Mouse (Mus musculus) right cerebral cortex, postnatal 10 days (tissue): ENCODE measurements around the gene Sult2b1.

Source experiments
- DNase-seq, 2 experiments: peaks; one replicate each; pipeline ENCODE4 v3.0.0; 2021; ENCODE audit warnings: low spot score in 2 of 2

Sult2b1 gene

DNA sequence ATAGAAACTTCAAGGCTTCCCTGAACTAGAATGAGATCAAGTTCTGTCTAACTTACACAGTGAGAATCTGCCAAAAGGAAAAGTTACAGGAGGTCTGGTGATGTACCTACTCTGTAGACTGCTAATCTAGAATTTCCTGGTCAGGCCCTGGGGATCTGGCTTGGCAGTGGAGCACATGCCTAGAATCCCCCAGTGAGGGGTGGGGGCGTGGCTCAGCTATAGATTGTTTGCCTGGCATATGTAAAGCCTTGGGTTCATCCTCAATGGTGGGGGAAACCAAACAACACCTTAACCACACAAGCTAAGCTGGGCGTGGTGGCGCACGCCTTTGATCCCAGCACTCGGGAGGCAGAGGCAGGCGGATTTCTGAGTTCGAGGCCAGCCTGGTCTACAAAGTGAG lies 86.6 kb downstream of the Sult2b1 start:
- no peak for DNase-seq

DNA sequence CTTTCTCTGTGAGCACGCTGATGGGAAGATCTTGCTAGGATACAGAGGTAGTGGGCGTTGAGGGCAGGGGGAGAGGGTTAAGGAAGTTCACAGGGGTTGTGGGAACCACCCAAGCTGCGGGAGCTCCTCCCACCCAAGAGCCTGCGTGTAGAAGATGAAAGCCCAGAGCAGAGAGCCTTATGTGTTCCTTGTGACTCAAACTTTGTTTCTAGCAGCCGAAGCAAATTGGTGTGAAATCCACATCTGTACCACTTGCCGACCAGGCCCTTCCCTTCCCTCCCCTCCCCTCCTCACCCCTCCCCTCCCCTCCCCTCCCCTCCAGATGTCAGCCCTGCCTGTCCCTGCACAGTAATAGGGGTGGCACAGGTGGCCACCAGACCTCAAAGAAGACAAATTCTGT lies 89.4 kb downstream of the Sult2b1 start:
- DNase-seq: no peak

DNA sequence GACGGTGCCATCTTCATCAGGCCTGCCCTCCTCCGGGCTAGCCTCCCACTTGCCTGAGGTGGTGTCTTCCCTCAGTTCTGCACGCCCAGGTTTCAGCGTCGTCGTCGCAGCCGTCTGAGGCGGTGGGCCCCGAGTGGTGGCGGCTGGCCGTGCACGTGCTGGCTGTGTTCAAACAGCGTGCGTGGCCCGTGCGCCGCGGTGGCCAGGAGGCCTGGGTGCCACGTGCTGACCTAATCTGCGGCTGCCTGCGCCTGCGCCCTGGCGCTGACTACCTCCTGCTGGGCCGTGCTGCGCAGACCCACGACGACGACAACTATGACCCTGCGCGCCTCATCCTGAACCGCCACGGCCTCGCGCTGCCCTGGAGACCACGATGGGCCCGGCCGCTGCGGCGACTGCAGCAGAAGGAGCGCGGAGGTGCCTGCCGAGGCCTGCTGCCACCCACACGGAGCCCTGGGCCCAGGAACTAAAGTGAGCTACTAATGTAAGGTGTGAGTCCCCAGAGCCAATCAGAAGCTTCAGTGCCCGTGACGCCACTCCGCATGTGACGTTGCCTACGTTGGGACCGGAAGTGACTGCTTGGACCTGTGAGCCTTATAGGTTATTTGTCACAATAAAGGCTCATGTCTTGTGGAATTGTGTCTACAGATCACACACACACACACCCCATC lies 90.4 kb downstream of the Sult2b1 start, which contains the start of gene Sec1:
Sec1 (minus strand) TSS at position 482 of the 671 bp plus-strand sequence.
- DNase-seq: no peak

DNA sequence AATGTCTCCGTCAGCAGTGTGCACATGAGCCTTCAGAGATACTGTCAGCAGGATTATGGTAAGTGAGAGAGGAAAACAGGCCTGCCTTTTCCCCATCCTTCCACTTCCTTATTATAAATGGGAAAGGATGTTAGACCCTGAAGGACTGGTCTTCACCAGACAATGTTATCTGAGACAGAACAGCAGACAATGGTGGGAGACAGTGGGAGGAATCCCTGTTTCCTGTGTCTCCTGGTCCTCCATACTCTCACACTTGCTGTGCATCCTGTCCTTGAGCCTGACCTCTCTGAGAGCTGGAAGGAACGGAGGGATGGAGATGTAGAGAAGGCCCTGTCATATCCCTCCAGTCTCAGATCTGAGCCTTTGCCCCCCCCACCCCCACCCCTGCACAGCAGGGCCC lies 92.1 kb downstream of the Sult2b1 start:
- DNase-seq: no peak

DNA sequence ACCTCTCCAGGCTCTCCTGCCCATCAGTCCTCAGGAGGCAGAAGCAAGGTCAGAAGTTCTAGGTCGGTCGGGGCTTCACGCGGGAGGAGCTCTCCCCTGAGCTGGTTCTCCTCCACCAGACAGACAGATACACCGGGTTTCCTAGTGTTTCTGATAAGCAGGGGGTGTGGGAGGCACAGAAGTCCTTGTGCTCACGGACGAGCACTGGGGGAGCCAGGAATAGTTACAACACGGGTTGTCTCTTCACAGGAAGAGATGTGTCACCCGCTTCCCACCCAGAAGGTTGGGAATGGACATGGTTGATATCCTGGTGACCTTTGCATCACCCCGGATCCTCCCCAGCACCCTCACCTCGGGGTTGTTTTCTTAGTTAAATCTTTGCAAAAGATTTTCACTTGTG lies 94.7 kb downstream of the Sult2b1 start:
- no peak for DNase-seq

DNA sequence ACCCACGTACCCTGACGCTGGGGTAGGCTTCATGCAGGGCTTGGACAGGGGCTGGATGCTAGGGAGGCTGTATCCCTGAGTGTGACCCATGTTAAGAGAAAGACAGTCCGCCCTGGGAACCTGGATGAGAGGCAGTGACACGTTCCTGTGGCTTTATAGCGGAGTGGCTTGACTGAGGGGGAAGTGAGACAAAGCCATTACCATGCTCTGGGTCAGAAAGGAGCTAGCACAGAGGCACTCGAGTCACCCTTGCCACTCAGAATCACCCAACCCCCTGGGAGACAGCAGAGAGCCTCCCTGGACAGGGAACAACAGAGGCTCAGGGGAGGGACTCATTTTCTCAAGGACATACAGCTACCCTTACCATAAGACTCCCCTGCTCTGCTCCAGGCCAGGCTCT lies 95.4 kb downstream of the Sult2b1 start:
- DNase-seq: no peak

DNA sequence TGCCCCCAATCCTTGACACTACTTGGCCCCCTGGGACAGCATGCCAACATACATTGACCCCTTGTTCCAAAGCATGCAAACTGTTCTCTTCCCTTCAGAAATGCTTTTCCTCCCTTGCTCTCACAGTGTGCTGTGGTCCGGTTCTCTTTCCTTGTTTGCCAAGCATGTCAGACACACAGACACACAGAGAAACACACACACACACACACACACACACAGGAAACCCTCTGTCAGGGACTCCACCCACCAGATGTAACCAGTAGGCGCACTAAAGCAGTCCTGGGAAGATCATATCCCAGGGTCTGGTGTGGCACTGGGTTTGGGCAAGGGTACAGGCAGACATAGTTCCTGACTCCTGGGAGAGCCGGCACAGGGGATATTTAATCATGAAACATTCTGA lies 97.6 kb downstream of the Sult2b1 start:
- no peak for DNase-seq

DNA sequence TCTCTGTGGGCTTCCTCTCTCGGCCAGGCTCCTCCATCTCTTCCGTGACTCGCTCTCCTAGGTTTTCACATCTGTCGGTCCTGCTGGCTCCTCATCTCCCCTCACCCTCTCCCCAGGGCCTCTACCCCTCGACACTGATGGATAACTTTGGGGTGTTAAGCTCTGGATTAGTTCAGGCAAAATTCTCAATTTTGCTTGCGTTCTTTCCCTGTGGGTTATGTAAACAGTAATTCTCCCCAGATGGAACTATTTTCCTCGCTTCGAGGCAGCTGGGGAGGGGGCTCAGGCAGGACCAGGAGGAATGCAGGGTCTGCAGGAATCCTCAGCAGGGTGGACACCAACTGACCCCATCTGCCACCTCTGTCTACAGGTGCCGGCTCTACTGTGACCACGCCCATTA lies 98.7 kb downstream of the Sult2b1 start:
- DNase-seq: no peak

DNA sequence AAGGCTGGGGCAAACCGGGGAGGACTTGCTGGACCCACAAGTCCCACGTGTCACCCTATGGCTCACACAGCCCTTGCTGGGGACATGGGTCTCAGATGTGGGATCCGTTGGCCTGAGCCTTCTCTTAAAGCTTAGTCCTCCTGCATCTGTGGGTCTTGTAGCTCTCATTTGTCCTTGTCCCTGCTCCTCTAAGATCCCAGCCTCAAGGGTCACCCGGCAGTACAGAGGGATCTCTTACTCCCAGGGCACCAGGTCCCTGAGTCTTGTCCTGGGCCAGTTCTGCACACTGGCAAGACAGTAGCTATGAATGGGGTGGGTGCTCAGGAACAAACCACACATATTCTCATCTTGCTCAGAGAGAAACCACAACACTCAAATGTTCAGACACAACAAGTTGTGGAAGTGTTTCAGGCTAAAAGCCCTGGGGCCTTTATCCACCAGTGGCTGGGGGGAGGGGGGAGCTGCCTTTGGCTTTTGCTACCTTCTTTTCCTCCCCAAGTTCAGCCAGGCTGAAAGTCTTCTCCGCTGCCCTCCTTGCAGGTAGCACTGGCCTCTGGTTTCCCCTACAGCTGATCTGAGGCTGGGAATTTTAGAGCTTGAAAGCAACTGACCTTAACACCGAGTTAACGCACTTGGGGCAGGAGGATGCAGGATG lies 100.9 kb downstream of the Sult2b1 start, which contains the start of gene Ntn5:
Ntn5 (plus strand) TSS at position 627 of the 655 bp plus-strand sequence.
- no peak for DNase-seq

DNA sequence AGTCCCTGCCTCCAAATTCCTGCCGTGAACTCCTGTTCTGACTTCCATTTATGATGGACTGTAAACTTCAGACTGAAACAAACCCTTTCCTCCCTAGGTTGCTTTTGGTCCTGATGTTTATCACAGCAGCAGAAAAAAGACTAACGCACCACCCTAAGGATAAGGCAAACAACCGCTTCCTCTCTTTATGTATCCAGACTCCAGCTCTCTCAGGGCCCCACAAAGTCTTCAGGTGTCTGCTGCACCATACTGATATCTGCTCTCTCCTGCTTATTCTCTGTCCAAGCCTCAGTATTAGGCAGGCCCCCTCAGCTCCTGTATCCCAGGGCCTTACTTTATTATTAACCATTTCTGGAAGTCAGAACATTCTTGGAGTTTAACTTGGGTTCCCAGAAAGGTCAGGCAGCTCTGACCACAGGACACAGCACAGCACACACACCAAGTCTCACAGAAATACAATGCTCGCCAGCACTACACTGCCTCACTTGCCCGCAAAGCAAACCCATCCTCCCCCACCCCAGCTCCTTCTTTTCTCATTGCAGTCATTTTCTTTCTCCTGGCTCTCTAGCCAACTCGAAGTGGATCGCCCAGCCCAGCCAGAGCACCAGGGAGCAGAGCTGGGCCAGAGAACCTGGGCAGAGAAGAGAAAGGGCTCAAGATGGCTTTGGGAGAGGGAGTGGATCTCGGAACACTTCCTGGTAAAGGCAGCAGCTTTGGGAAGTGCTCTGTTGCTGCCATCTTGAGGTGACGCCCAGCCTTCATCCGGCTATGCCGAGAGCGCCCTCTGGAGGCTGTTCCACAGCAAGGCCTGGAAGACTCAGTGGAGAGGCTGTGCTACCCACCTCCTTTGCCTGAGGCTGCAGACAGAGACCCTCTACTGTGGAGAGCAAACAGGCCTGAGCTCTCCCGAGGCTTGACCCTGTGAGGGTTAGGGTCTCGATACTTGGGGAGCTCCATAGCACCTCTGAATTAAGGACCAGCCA lies 102.0 kb downstream of the Sult2b1 start:
- peak; percentile 89 to 92 for DNase-seq

DNA sequence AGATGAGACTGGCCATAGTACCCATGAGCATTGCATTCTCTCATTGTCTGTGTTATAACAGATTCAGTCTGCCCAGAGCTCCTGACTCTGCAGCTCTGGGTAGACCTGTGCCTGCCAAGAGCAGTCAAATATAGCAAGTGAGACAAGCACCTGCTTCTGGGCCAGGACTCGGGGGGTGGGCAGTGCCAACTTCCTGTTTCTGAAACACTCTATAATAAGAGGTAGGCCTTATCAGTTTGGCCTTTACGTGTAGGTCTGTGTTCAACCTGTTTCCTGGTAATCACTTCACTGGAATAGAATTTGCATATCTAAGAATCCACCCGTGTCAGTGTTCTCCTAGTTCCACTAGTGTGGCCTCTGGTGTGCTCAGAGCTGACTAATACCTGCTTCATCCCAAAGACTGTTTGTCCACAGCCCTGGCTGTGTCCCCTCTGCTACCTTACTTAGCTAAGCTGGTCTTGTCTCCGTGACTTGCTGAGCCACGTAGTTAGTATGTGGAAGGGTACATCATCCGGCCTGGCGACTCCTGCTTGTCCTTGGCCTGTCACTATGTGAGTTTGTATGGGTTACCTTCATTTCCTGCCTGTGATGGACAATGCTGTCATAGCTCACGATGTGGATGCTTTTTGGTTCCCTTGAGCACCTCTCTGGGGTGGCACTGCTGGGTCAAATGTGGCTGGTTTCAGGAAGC lies 103.3 kb downstream of the Sult2b1 start:
- no peak for DNase-seq
